Mouse (Mus musculus) kidney, postnatal 0 days (tissue): ENCODE data around the gene Cfap299. TPM values are rescaled to one million over a fixed set of nuclear protein-coding genes. Genes with fewer than 3 reads are reported as not detected.

Source experiments
- ATAC-seq: fragments of 200-750 bp; cut with Nextera tagmentation; replicated peaks from 2 replicates; pipeline ENCODE4 v1.8.0; 2017; ENCODE audit warnings: low read depth, moderate number of reproducible peaks, moderate TSS enrichment, moderate library complexity; ENCODE audit not compliant: low FRiP score
- DNase-seq: peaks from one replicate; pipeline ENCODE4 v3.0.0-alpha.2; 2016; ENCODE audit warnings: low spot score
- H3K27ac ChIP-seq: fragments of 300-500 bp; sonication (generic); 2 replicates; pipeline ENCODE4 v1.5.1; 2014; ENCODE audit warnings: mild to moderate bottlenecking
- H3K27me3 ChIP-seq: fragments of 300-500 bp; sonication (generic); 2 replicates; pipeline ENCODE4 v1.6.1; 2014; ENCODE audit warnings: low read length, mixed read lengths; ENCODE audit not compliant: insufficient read depth
- H3K36me3 ChIP-seq: fragments of 300-500 bp; sonication (generic); 2 replicates; pipeline ENCODE4 v1.6.1; 2014; ENCODE audit warnings: low read length, mixed read lengths; ENCODE audit not compliant: insufficient read depth
- H3K4me1 ChIP-seq: fragments of 300-500 bp; sonication (generic); replicated peaks from 2 replicates; pipeline ENCODE4 v1.6.1; 2014; ENCODE audit warnings: antibody characterized with exemption, low read length, mixed read lengths; ENCODE audit not compliant: insufficient read depth
- H3K4me2 ChIP-seq: fragments of 300-500 bp; sonication (generic); 2 replicates; pipeline ENCODE4 v1.6.1; 2014; ENCODE audit warnings: mild to moderate bottlenecking, low read length, moderate library complexity, mixed read lengths
- H3K4me3 ChIP-seq: fragments of 300-500 bp; sonication (generic); replicated peaks from 2 replicates; pipeline ENCODE4 v1.5.1; 2014; ENCODE audit warnings: low read depth, low read length
- H3K9ac ChIP-seq: fragments of 300-500 bp; sonication (generic); 2 replicates; pipeline ENCODE4 v1.6.1; 2014; ENCODE audit warnings: low read depth, low read length
- H3K9me3 ChIP-seq: fragments of 300-500 bp; sonication (generic); replicated peaks from 2 replicates; pipeline ENCODE4 v1.6.1; 2016; ENCODE audit warnings: low read length, inconsistent platforms, mixed read lengths
- CTCF ChIP-seq: IDR thresholded peaks from 2 replicates; pipeline ENCODE4 v1.5.1; 2016; ENCODE audit warnings: antibody characterized with exemption, low read depth, mild to moderate bottlenecking, moderate library complexity
- WGBS: fragments of 180-500 bp; shearing (Covaris S2); extraction: QIAGEN DNeasy Blood & Tissue Kit; methylation state at CpG from one replicate; pipeline ENCODE4 v1.1.7; 2014; 5-methylcytosine and 5-hydroxymethylcytosine counted together
- polyA plus RNA-seq: library from polyadenylated mRNA; unstranded; fragments of >200 nt; fragmentation: Nextera tagmentation; extraction: Ambion mirVana; gene quantifications from 2 replicates; pipeline ENCODE4 v1.2.1, GENCODE M21; 2015

The Cfap299 gene
- polyA plus RNA-seq, 1 experiment from 2014 or later = 0.34 TPM

DNA sequence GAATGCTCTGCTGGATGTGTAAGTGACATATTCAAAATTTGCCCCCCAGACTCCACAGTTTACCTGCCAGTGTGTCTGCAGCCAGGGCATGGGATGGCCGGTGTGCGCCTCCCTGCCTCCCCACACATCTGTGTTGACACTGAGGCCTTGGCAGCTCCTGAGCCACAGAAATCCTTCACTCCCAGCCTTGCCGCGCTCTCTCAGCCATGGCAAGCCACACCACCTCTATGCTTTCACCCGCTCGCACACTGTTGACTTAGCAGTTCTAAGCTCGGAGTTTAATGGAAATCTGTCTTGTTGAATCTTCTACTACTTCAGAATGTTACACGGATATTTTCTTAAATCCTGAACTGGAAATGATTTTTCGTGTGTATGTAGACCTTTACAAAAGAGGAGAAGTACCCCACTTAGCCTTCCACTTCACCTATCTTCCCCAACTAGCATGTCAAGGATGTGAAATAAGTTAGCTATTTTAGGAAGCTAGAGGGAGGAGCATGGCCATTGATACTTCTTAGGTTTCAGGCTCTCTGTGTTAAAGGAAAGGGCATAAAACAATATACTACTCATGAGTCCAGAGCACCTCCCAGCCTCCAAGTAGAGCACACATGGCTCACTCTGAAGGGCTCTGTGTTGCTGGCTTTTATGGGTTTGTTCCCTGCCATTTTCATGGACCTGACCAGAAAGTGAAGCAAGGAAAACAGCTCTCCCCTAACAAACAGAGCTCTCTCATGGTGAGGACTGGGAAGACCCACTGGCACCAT lies 87.5 kb downstream of the Cfap299 start:
- WGBS = 46% methylated on average over 9 of the region's 9 CpGs
- 0 out of 2 replicates have a peak, but pooled peaks cover 4% of the 10 kb centered on the region for H3K4me1 ChIP-seq
- peak; percentile 54 for DNase-seq

DNA sequence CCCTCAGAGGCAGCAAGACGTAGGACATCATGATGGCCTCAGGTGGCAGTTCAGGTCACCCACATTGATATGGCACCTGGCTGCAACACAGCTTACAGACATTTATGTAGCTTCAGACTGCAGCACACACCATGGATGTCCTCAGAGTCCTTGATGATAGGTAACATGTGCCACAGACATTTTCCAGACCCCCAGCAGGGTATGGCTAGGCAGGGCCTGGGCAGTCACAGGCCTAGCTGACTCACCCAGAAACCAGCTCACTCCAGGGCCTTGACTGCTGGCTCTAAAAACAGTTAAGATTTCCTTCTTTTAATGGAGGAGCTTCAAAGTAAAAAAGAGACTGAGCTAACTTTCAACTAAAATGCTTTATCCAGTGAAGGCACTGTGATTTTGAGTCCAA lies 95.9 kb downstream of the Cfap299 start:
- Histone ChIP-seq H3K27me3 (no peaks in the 10 kb centered on the region), H3K9ac (no peak overlapping the region), H3K36me3 (no peaks in the 10 kb centered on the region), H3K4me1 (no peaks in the 10 kb centered on the region), H3K4me3 (no peak overlapping the region), H3K4me2 (no peak overlapping the region), H3K9me3 (no peaks in the 10 kb centered on the region), H3K27ac (no peak overlapping the region)
- DNase-seq = no peak
- 92% methylated on average over 1 of the region's 1 CpGs for WGBS
- no peak for TF ChIP-seq CTCF
- ATAC-seq = no peak

More for the DNA sequence above, 87.5 kb downstream of the Cfap299 start:
- no peak for TF ChIP-seq CTCF
- Histone ChIP-seq H3K9me3 (no peaks in the 10 kb centered on the region), H3K27ac (no peak overlapping the region), H3K4me3 (no peak overlapping the region), H3K27me3 (no peaks in the 10 kb centered on the region), H3K9ac (no peak overlapping the region), H3K4me2 (no peak overlapping the region), H3K36me3 (no peaks in the 10 kb centered on the region)
- ATAC-seq = no peak; the same call in 1 of the 2 replicates

DNA sequence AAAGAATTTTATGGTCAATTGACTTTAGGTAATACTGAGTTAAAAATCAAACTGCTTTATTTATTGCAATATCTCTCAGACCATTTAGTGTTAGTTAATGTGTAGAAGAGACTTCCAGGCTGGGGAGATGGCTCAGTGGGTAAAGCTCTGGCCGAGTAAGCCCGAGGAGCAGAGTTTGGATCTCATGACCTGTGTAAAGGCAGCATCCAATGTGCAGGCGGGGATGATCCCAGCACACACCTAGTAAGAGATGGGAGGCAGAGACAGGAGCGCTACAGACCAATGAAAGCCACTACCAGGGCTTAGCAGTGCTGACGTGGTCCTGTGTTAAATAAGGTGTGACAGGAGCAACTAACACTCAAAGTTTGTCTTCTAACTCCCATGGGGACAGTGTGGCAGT lies 97.0 kb downstream of the Cfap299 start:
- 0 out of 2 replicates have a peak, but pooled peaks have one; percentile 33 for ATAC-seq
- Histone ChIP-seq H3K27ac (no peak overlapping the region), H3K27me3 (no peaks in the 10 kb centered on the region), H3K4me1 (no peaks in the 10 kb centered on the region), H3K9ac (no peak overlapping the region), H3K36me3 (no peaks in the 10 kb centered on the region), H3K9me3 (no peaks in the 10 kb centered on the region), H3K4me2 (no peak overlapping the region), H3K4me3 (no peak overlapping the region)
- no peak for DNase-seq
- 58% methylated on average over 5 of the region's 5 CpGs for WGBS
- TF ChIP-seq CTCF = no peak

DNA sequence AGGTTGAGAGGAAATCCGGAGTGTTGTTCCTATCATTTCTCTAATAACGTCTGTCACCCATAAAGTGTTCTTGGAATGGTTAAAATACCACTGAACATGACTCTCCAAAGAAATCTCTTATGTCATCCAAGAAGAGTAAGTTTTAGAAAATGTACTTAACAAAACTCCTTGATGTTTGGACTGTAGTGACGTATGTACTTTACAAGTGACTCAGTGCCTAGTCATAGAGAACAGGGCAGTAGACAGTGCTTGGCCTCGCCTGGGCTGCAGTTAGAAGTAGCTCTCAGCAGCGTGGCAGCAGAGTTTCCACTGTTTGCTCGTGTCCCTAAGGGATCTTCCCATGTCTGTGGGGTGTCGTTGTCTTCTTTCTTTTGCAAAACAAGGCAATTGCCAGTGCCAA lies 101.0 kb downstream of the Cfap299 start:
- Histone ChIP-seq H3K4me3 (no peak overlapping the region), H3K27me3 (no peaks in the 10 kb centered on the region), H3K4me1 (no peaks in the 10 kb centered on the region), H3K4me2 (no peak overlapping the region), H3K9ac (no peak overlapping the region), H3K27ac (no peak overlapping the region), H3K9me3 (no peaks in the 10 kb centered on the region), H3K36me3 (no peaks in the 10 kb centered on the region)
- WGBS = 42% methylated on average over 7 of the region's 7 CpGs
- no peak for ATAC-seq
- TF ChIP-seq CTCF = no peak
- no peak for DNase-seq

DNA sequence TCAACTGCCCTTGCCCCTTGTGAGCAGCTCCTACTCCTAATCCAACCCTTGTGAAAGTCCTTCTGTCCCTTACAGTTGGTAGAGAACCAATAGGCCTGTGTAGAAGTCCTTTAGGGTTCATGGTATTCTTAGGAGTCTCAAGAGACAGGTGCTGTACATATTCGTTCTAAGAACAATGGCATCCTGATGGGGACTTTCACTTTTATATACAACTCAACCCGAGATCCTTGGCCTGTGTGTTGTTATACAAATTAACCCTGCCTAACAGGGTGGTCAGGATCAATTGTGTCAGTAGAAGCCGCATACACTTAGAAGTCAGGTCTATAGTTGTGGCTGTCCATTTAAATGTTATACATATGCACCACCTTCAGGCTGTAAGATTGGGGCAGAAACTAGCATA lies 109.6 kb downstream of the Cfap299 start:
- no peak for DNase-seq
- Histone ChIP-seq H3K4me3 (no peak overlapping the region), H3K27me3 (no peaks in the 10 kb centered on the region), H3K36me3 (no peaks in the 10 kb centered on the region), H3K4me2 (no peak overlapping the region), H3K27ac (no peak overlapping the region), H3K9me3 (no peaks in the 10 kb centered on the region), H3K4me1 (no peaks in the 10 kb centered on the region), H3K9ac (no peak overlapping the region)
- WGBS = 76% methylated on average over 3 of the region's 3 CpGs
- TF ChIP-seq CTCF = no peak
- no peak for ATAC-seq

DNA sequence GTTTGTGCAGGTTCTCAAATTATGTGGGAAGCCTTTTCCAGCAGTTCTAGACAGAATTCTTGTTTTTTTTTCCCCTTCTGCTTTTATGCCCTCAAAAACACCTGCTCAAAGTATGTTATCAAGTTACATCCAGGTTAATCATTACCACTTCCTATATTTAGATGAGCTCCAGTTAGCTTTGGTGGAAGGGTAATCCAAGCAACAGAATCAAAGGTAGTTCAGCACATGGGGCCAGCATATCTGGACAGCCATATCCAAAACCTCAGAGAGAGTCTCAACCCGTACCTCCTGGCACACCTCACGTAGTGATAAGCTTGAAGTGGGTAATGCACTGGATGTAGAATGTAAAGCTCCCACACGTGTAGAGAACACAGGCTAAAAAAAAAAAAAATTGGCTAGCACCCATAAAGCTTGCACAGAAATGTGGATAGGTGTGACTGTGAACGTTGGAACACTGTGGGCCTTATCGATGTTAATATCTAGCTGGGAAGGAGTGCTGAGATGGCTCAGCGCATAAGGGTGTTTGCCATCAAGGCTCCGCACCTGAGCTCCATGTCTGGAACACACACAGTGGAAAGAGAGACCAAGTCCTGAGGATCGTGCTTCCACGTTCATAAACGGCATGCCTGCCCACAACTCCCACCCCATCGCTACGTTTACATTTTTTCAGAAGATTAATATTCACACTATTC lies 117.8 kb downstream of the Cfap299 start:
- ATAC-seq (0 out of 2 replicates have a peak, but pooled peaks have one; percentile 46), DNase-seq (peak; percentile 43)
- no peaks in the 10 kb centered on the region for H3K27me3 ChIP-seq
- H3K36me3 ChIP-seq = no peaks in the 10 kb centered on the region
- peak overlapping the region; percentile 15; the same call in 1 of the 2 replicates for H3K27ac ChIP-seq
- no peak overlapping the region for H3K4me3 ChIP-seq
- H3K4me1 ChIP-seq = no peaks in the 10 kb centered on the region
- WGBS = 73% methylated on average over 12 of the region's 12 CpGs
- H3K9me3 ChIP-seq = no peaks in the 10 kb centered on the region
- TF ChIP-seq CTCF = no peak
- no peak overlapping the region for H3K4me2 ChIP-seq
- no peak overlapping the region for H3K9ac ChIP-seq
